2 mouse cellular contexts compared by ENCODE assay signal in the genomic region with DNA sequence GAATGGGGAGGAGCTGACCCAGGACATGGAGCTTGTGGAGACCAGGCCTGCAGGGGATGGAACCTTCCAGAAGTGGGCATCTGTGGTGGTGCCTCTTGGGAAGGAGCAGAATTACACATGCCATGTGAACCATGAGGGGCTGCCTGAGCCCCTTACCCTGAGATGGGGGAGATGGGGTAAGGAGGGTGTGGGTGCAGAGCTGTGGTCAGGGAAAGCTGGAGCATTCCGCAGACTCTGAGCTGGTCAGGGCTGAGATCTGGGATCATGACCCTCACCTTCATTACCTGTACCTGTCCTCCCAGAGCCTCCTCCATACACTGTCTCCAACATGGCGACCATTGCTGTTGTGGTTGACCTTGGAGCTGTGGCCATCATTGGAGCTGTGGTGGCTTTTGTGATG. TPM values are rescaled to one million over a fixed set of nuclear protein-coding genes. Genes with fewer than 3 reads are reported as not detected.
"Had no signal": no experiment of that assay in that cellular context is flagged by ENCODE, and none has a peak within 500 bp of the region (broad histone marks: within the 10 kb centered on the region; RNA-seq: fewer than 3 reads in every experiment).

No protein-coding gene starts in this region.

RNA-seq across cellular contexts. Expression of gene H2-Q6, which starts 17.7 kb away (rescaled TPM):
- polyA plus RNA-seq: myocyte had no signal

RNA-seq across cellular contexts. Expression of gene H2-Q10, which starts 27.5 kb away (rescaled TPM):
- polyA plus RNA-seq: midbrain, embryonic 14.5 days had no signal
